8 mouse cellular contexts compared by ENCODE assay signal in genomic region chr11:76217390-76217800, GRCm38 (mm10). TPM values are rescaled to one million over a fixed set of nuclear protein-coding genes. Genes with fewer than 3 reads are reported as not detected.
A peak's percentile ranks its signal among the peaks of the same experiment; 100 is the strongest.
DNase-seq lines count a peak whose midpoint lies in the region; ATAC-seq and TF ChIP-seq lines count a peak whose summit lies in the region.

Gene Dbil5, plus strand, starts transcription at chr11:76217608.
Gene Gemin4, minus strand, starts transcription at chr11:76217664.

- peaks cover 25% of the 10 kb centered on the region for H3K4me1 ChIP-seq in erythroblast, embryonic 14.5 days (ENCODE audit: control insufficient read depth)
- peaks cover 5% of the 10 kb centered on the region for H3K4me1 ChIP-seq in heart, embryonic 11.5 days (ENCODE audit: control insufficient read depth, insufficient read depth, low read length)
- H3K4me1 ChIP-seq in kidney, embryonic 16.5 days (ENCODE audit: insufficient read depth, low read length) = 0 out of 2 replicates have a peak, but pooled peaks cover 11% of the 10 kb centered on the region
- 0 out of 2 replicates have a peak, but pooled peaks cover 4% of the 10 kb centered on the region for H3K4me1 ChIP-seq in liver, adult 2 months (ENCODE audit: control insufficient read depth, insufficient read depth, low read length)

- H3ac ChIP-seq in C2C12 (ENCODE audit: control insufficient read depth, insufficient read length, low read depth) (peak within 1 kb of the TSS; percentile 90), myocyte (ENCODE audit: control insufficient read depth, insufficient read length) (peak within 1 kb of the TSS; percentile 10)

- peak within 1 kb of the TSS; percentile 84 for H3K27ac ChIP-seq in heart, embryonic 11.5 days (ENCODE audit: low read depth, low read length)
- peak within 1 kb of the TSS; percentile 92 for H3K27ac ChIP-seq in kidney, embryonic 16.5 days (ENCODE audit: low read length)
- peak within 1 kb of the TSS; percentile 64 for H3K27ac ChIP-seq in liver, adult 2 months (replicated peaks; ENCODE audit: insufficient read depth, low read depth, low read length)

- H3K4me2 ChIP-seq in heart, embryonic 11.5 days = peak within 1 kb of the TSS; percentile 79
- H3K4me2 ChIP-seq in kidney, embryonic 16.5 days (replicated peaks; ENCODE audit: low read depth, low read length) = peak within 1 kb of the TSS; percentile 80
- peak within 1 kb of the TSS; percentile 93 for H3K4me2 ChIP-seq in myocyte (ENCODE audit: low read depth)

- under 1% methylated on average over 35 of the region's 35 CpGs for WGBS in heart, embryonic 11.5 days (ENCODE audit: insufficient replicate concordance)
- WGBS in kidney, embryonic 16.5 days = 0% methylated on average over 35 of the region's 35 CpGs
- 0% methylated on average over 35 of the region's 35 CpGs for WGBS in liver, adult 2 months

- DNase-seq in brain, embryonic 14.5 days (ENCODE audit: low read depth) = peak; percentile 99
- DNase-seq in liver, adult 2 months (ENCODE audit: extremely low read depth, low read depth, low spot score) = peak; percentile 91
- DNase-seq in splenic B cell, adult 2 months (ENCODE audit: low read depth, low spot score) = peak; percentile 99

- H3K4me3 ChIP-seq in C2C12 (ENCODE audit: insufficient read depth, poor library complexity, severe bottlenecking) = peak within 1 kb of the TSS; percentile 99
- H3K4me3 ChIP-seq in erythroblast, embryonic 14.5 days (replicated peaks) = peak within 1 kb of the TSS; percentile 83
- peak within 1 kb of the TSS; percentile 82 for H3K4me3 ChIP-seq in heart, embryonic 11.5 days (ENCODE audit: low read depth, low read length)
- H3K4me3 ChIP-seq in kidney, embryonic 16.5 days (ENCODE audit: low read length) = peak within 1 kb of the TSS; percentile 80
- H3K4me3 ChIP-seq in liver, adult 2 months (ENCODE audit: insufficient read depth, low read depth, low read length) = peak within 1 kb of the TSS; percentile 78
- H3K4me3 ChIP-seq in myocyte = peak within 1 kb of the TSS; percentile 88

- TF ChIP-seq CTCF in C2C12 (IDR thresholded peaks at IDR 0.05; ENCODE audit: control insufficient read depth, insufficient read depth, insufficient read length) = peak; percentile 95
- peak; percentile 98 for TF ChIP-seq CTCF in brain, embryonic 14.5 days (IDR thresholded peaks at IDR 0.05; ENCODE audit: borderline replicate concordance, extremely low read depth, insufficient read depth, insufficient read length)
- TF ChIP-seq CTCF in liver, adult 2 months (IDR thresholded peaks at IDR 0.05; ENCODE audit: low read depth, low read length) = peak; percentile 99

- TF ChIP-seq POLR2A in brain, embryonic 14.5 days (IDR thresholded peaks at IDR 0.05; ENCODE audit: borderline replicate concordance, extremely low read depth, insufficient read depth, insufficient read length, poor library complexity, severe bottlenecking) = peak; percentile 92
- TF ChIP-seq POLR2A in liver, adult 2 months (IDR thresholded peaks at IDR 0.05; ENCODE audit: extremely low read depth, insufficient read depth, low read length) = peak; percentile 51
- TF ChIP-seq POLR2A in myocyte (IDR thresholded peaks at IDR 0.05; ENCODE audit: insufficient read length, low read depth) = peak; percentile 100

- H3K79me3 ChIP-seq in C2C12 (ENCODE audit: low read depth) = peaks cover 20% of the 10 kb centered on the region

- no peaks in the 10 kb centered on the region for H3K27me3 ChIP-seq in C2C12 (ENCODE audit: control insufficient read depth, insufficient read depth, insufficient read length)
- no peaks in the 10 kb centered on the region for H3K27me3 ChIP-seq in erythroblast, embryonic 14.5 days (ENCODE audit: control insufficient read depth)
- no peaks in the 10 kb centered on the region for H3K27me3 ChIP-seq in heart, embryonic 11.5 days (ENCODE audit: control insufficient read depth, insufficient read depth, low read length)
- no peaks in the 10 kb centered on the region for H3K27me3 ChIP-seq in kidney, embryonic 16.5 days (ENCODE audit: insufficient read depth, low read length)
- H3K27me3 ChIP-seq in liver, adult 2 months (ENCODE audit: control insufficient read depth, insufficient read depth, low read length) = no peaks in the 10 kb centered on the region
- no peaks in the 10 kb centered on the region for H3K27me3 ChIP-seq in myocyte (ENCODE audit: control insufficient read depth, insufficient read depth, insufficient read length)
- no peaks in the 10 kb centered on the region for H3K27me3 ChIP-seq in splenic B cell, adult 2 months (ENCODE audit: control insufficient read depth, insufficient read depth, low read length, poor library complexity, severe bottlenecking)

- ATAC-seq in heart, embryonic 11.5 days (replicated peaks; ENCODE audit: insufficient number of reproducible peaks, low FRiP score, low TSS enrichment) = peak; percentile 96
- peak; percentile 98 for ATAC-seq in kidney, embryonic 16.5 days (ENCODE audit: low FRiP score, low TSS enrichment)

- no peaks in the 10 kb centered on the region for H3K9me3 ChIP-seq in erythroblast, embryonic 14.5 days (ENCODE audit: control insufficient read depth, low read length)
- no peaks in the 10 kb centered on the region for H3K9me3 ChIP-seq in heart, embryonic 11.5 days (replicated peaks; ENCODE audit: control insufficient read depth, low read length)
- no peaks in the 10 kb centered on the region for H3K9me3 ChIP-seq in kidney, embryonic 16.5 days (ENCODE audit: low read length)

- H3K36me3 ChIP-seq in C2C12 (ENCODE audit: control insufficient read depth, insufficient read depth) = peaks cover 48% of the 10 kb centered on the region
- H3K36me3 ChIP-seq in erythroblast, embryonic 14.5 days (ENCODE audit: control insufficient read depth) = peaks cover 33% of the 10 kb centered on the region
- peaks cover 11% of the 10 kb centered on the region for H3K36me3 ChIP-seq in heart, embryonic 11.5 days (ENCODE audit: control insufficient read depth, insufficient read depth, low read length)
- peaks cover 26% of the 10 kb centered on the region for H3K36me3 ChIP-seq in kidney, embryonic 16.5 days (ENCODE audit: insufficient read depth, low read length)
- H3K36me3 ChIP-seq in liver, adult 2 months (ENCODE audit: control insufficient read depth, insufficient read depth, low read length) = peaks cover 11% of the 10 kb centered on the region
- H3K36me3 ChIP-seq in myocyte (ENCODE audit: control insufficient read depth, insufficient read depth) = peaks cover 5% of the 10 kb centered on the region
- 0 out of 2 replicates have a peak, but pooled peaks cover 2% of the 10 kb centered on the region for H3K36me3 ChIP-seq in splenic B cell, adult 2 months (ENCODE audit: control insufficient read depth, insufficient read depth, low read length, poor library complexity, severe bottlenecking)

- H3K79me2 ChIP-seq in C2C12 (ENCODE audit: control insufficient read depth, insufficient read depth) (peaks cover 47% of the 10 kb centered on the region), myocyte (ENCODE audit: control insufficient read depth, insufficient read depth) (peaks cover 12% of the 10 kb centered on the region)
- no peaks in the 10 kb centered on the region for H3K79me2 ChIP-seq in liver, adult 2 months (ENCODE audit: control insufficient read depth, insufficient read depth, low read length)

- H3K9ac ChIP-seq in heart, embryonic 11.5 days (ENCODE audit: low read depth, low read length) = peak within 1 kb of the TSS; percentile 95
- peak within 1 kb of the TSS; percentile 94 for H3K9ac ChIP-seq in kidney, embryonic 16.5 days (replicated peaks; ENCODE audit: low read length)
- H3K9ac ChIP-seq in liver, adult 2 months (ENCODE audit: low read depth, low read length) = peak within 1 kb of the TSS; percentile 82

TF ChIP-seq in C2C12, 6 proteins besides CTCF, POLR2A, EP300 and RAD21:
- TF ChIP-seq MYOD1 (IDR thresholded peaks at IDR 0.05; ENCODE audit: control insufficient read depth, insufficient read length, low read depth) (no peak), USF1 (IDR thresholded peaks at IDR 0.05; ENCODE audit: low read depth) (no peak), CEBPB (IDR thresholded peaks at IDR 0.05; ENCODE audit: low read depth) (no peak), MAX (IDR thresholded peaks at IDR 0.05) (peak; percentile 83), MYOG (IDR thresholded peaks at IDR 0.05; ENCODE audit: control insufficient read depth, extremely low read depth, insufficient read length) (no peak), FOSL1 (IDR thresholded peaks at IDR 0.05; ENCODE audit: insufficient read depth, low read length, poor library complexity, severe bottlenecking) (no peak)

TF ChIP-seq in myocyte, 11 proteins besides CTCF, POLR2A, EP300 and RAD21:
- TF ChIP-seq MAX (IDR thresholded peaks at IDR 0.05; ENCODE audit: low read depth) = peak; percentile 43
- TF ChIP-seq MYOD1 (IDR thresholded peaks at IDR 0.05; ENCODE audit: control insufficient read depth in 1 of 3, insufficient read length in 2 of 3, low read depth in 2 of 3) = peak in 1 of 3 experiments; percentile 38
- TF ChIP-seq SRF (IDR thresholded peaks at IDR 0.05; ENCODE audit: control insufficient read depth, insufficient read length, low read depth) = no peak
- TF ChIP-seq MYOG (IDR thresholded peaks at IDR 0.05; ENCODE audit: control insufficient read depth in 1 of 3, insufficient read depth in 1 of 3, insufficient read length in 2 of 3, low read depth in 2 of 3) = peak in 1 of 3 experiments; percentile 22
- peak; percentile 95 for TF ChIP-seq POLR2AphosphoS2 (IDR thresholded peaks at IDR 0.05; ENCODE audit: insufficient read length, low read depth)

RNA-seq across cellular contexts. Expression of gene Dbil5, which starts in this region (rescaled TPM):
- 0.46 TPM for polyA plus RNA-seq in C2C12 (2012; fragmentation: generic; extraction: Trizol)
- 0.24 and 0.75 TPM in 2 replicates for polyA plus RNA-seq in brain, embryonic 14.5 days (2012; rRNA removed)
- not detected in 2 replicates for polyA plus RNA-seq in erythroblast, embryonic 14.5 days (2012)
- 0.99 and 1.3 TPM in 2 replicates for polyA plus RNA-seq in heart, embryonic 11.5 days (2014; fragmentation: Nextera tagmentation; extraction: Ambion mirVana)
- polyA plus RNA-seq in kidney, embryonic 16.5 days (2015; fragmentation: Nextera tagmentation; extraction: Ambion mirVana) = 1.2 and 1.7 TPM in 2 replicates
- 0.46 and 0.54 TPM in 2 replicates for total RNA-seq in liver, adult 2 months (2014; rRNA removed)
- 0.19 and 0.46 TPM in 2 replicates for polyA plus RNA-seq in liver, adult 2 months (2012; rRNA removed)
- 0.86 TPM for polyA plus RNA-seq in myocyte (2012; fragmentation: generic; extraction: Trizol)

RNA-seq across cellular contexts. Expression of gene Gemin4, which starts in this region (rescaled TPM):
- polyA plus RNA-seq in C2C12 (2012; fragmentation: generic; extraction: Trizol) (19.4 TPM), myocyte (2012; fragmentation: generic; extraction: Trizol) (10.7 TPM)
- polyA plus RNA-seq in brain, embryonic 14.5 days (2012; rRNA removed) = 12.0 and 12.5 TPM in 2 replicates
- 0.04 and 0.07 TPM in 2 replicates for polyA plus RNA-seq in erythroblast, embryonic 14.5 days (2012)
- 25.8 and 34.8 TPM in 2 replicates for polyA plus RNA-seq in heart, embryonic 11.5 days (2014; fragmentation: Nextera tagmentation; extraction: Ambion mirVana)
- 33.1 and 36.7 TPM in 2 replicates for polyA plus RNA-seq in kidney, embryonic 16.5 days (2015; fragmentation: Nextera tagmentation; extraction: Ambion mirVana)
- 0.65 and 3.3 TPM in 2 replicates for total RNA-seq in liver, adult 2 months (2014; rRNA removed)
- 3.3 and 3.8 TPM in 2 replicates for polyA plus RNA-seq in liver, adult 2 months (2012; rRNA removed)

Comparison
In these comparisons a context has a peak if more than half of its experiments do, and no peak if none do; other contexts are left out.
1. Peak in every context shown above with its lines: DNase-seq, ATAC-seq, H3K4me3 ChIP-seq and H3K27ac ChIP-seq.